Mouse (Mus musculus) yolk sac, embryonic 10.5 days (tissue): ENCODE results near the gene Tbl2.

Experiments used
- DNase-seq: peaks from one replicate; pipeline ENCODE4 v3.0.0-alpha.2; 2017; ENCODE audit warnings: low spot score

Gene Tbl2

DNA sequence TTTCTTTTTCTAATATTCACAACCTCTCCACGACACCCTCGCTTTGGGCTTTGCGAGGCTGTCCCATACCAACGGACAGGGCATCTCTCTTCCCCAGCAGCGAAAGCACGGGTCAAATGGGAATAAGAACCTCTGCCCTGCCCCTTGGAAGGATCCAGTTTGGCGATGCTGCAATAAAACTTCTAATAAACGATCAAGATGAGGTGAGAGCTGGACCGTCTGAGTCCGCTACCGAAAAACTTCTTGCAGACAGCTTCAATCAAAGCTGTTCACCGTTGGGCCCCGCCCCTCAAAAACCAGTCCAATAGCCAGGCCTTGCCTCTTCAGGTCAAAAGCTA lies 773 bp upstream of the Tbl2 start:
- no peak for DNase-seq

DNA sequence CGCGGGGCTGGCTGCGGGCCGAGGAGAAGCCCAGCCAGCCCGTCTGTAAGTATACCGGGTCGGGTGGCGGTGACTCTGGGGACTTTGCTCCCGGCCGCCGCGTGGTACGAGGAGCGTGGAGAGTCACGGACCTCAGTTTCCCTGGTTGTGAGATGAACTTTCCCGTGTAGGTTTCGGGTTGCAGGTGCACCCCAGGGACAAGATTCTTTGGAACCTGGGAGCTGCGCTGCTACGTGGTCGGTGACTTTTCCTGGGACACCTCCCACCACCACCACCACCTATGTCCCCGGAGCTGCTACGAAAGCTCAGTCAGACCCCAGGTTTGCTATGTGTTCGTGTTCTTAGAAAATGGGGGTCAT lies 342 bp downstream of the Tbl2 start:
- DNase-seq: no peak

DNA sequence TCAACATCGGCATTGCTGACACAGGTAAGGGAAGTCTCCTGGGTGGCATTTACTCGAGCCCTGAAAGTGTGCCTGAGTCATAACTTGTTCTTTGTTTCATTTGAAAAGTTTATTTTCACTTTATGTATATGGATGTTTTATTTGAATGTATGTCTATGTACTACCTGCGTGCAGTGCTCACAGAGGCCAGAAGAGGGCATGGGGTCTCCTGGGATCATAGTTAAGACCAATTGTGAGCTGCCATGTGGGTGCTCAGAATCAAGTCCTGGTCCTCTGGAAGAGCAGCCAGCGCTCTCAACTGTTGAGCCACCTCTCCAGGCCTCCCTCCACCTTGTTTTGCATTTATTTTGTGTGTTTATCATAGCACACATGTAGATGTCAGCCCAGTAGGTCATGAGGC lies 7.0 kb downstream of the Tbl2 start:
- DNase-seq: no peak

DNA sequence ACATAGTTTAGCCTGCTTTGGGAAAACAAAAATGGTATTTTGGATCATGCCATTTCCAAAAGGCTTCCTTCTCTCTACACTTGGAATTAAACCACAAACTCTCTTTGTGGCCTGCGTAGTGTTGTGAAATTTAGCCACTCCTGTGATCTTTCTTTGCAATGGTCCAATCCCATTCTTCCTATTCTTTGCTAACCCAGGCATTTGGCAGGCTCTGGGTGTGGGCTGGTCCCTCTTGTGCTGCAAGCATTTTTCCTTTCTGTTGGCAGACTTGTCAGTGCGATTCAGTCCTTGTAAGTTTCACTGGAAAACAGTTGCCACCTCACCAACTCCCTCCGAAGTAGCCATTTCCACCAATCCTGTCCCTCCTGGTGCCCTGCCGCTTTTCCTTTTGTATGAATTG lies 11.8 kb downstream of the Tbl2 start:
- DNase-seq: no peak

DNA sequence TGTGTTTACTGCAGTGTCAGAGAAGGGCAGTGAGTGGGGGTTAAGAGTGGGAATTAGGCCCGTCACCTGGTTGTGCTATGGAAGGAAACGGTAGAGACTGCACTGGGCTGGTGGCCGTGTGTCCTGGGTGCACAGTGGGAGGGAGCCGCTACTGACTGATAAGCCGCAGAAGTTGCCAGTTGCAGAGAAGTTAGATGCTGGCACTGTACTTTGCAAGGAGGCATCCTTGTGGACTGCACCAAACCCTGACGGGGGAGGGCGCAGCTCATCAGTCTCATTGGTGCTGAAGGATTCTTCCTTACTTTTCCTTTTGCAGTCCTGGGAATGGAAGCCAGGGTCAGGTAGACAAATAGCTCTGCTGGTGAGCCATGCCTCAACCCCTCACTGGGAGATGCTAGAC lies 12.2 kb downstream of the Tbl2 start:
- no peak for DNase-seq

DNA sequence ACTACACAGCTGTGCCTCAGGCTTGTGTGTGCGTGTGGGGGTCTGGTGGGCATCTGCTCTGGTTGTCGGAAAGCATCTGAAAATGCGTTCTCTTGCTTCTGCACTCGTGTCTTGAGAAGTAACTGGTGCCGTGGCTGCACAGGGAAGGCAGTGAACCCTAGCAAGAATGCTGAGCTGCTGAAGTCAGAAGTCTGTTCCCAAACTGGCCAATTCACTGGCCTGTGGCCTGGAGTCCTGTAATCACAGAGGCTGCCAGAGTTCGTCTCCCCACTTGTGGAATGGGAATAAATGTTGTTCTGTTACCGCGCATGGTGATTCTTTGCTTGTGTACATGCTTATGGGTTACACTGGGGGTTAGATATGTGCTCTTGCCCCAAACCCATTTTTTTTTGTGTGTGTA lies 12.9 kb downstream of the Tbl2 start:
- no peak for DNase-seq

DNA sequence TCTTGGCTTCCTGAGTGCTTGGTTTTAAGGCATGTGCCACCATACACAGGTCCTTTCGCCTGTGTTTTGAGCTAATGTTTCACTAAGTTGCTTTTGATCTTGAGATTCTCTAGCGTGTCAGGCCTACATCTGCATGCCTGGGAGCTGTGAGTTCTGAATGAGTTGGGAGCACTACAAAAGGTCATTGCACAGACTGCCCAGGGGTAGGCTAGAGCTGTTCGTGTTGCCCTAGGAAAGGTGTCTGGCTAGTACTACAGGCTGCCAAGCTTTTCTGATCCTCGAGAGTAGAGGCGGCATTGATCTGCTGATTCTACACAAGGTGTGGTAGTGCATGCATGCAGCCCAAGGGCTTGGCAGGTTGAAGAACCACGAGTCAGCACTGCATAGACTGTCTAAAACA lies 13.4 kb downstream of the Tbl2 start:
- peak; percentile 34 for DNase-seq

DNA sequence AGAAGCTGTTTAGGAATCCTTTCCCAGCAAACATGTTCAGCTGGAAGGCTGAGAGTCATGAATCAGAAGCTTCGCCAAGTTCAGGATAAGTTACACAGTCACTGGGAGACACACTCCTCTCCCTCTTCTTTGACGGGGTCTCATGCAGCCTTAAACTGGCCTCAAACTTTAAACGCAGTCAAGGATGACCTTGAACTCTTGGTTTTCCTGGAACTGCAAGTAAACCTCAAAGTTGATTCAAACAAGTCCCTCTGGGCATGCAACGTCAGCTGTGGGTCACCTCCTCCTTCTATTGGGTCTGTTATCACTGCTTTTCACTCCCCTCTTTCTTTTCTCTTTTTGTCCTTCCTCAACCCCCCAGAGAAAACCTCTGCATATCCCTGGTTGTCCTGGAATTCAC lies 17.5 kb downstream of the Tbl2 start:
- DNase-seq: no peak

DNA sequence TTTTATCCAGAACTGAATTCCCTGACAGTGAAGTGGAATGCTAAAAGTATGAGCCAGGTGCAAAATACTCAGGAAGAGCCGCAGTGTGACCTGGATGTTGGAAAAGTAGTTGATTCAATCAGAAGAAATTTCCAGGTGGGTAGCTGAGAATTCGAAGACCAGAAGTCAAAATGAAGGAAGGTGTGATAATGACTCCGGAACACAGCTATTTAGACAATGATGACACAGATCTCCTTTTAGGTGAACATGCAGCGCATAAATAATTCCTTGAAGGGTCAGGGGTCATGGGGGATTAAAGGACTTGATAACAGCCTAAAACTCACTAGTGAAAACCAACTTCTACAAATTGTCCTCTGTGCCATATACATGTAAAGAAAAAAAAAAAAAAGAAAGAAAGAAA lies 18.0 kb downstream of the Tbl2 start:
- DNase-seq: no peak

DNA sequence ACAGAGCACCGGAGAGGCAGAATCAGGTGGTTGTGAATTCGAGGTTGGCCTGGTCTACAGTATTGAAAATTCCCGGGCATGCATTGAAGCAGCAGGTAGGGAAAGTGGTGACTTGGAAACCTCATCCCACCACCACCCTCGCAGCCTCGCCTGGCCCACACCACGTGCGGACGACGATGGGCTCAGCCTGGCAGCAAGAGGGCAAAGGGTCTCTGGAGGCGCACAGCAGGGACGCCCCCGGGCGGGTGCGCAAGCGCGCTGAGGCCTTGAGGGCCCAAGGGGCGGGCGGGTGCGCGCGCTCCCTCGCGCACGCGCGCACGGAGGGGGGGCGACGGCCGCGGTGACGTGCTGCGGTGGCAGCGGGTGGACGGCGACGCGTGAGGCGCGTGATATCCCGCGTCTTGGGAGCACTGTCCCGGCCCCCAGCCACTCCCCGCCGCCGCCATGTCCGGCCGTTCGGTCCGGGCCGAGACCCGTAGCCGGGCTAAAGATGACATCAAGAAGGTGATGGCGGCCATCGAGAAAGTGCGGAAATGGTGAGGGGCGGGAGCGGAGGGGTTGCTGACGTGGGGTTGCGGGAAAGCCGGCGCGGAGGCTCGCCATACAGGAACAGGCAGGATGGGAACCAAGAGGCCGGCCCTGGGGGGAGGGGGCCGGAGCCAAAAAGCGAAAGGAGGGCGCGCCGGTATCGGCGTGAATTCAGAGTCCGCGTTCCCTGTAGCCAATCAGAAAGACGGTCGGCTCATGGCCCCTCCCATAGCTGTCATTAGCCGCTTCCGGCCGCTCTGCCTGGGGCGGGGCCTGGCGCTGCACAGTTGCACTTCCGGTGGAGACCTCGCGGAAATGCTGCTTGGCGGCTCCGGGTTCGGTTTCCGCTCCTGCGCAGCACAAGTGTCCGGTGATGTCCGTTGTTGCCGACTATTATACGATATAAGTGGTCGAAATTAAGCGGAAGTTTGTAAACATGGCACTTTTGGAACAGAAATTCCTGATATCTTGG lies 18.9 kb downstream of the Tbl2 start, which contains the start of gene Bcl7b:
Gene Bcl7b (plus strand): TSS at position 221 of the 1,000 bp plus-strand sequence.
- peak; percentile 97 for DNase-seq

DNA sequence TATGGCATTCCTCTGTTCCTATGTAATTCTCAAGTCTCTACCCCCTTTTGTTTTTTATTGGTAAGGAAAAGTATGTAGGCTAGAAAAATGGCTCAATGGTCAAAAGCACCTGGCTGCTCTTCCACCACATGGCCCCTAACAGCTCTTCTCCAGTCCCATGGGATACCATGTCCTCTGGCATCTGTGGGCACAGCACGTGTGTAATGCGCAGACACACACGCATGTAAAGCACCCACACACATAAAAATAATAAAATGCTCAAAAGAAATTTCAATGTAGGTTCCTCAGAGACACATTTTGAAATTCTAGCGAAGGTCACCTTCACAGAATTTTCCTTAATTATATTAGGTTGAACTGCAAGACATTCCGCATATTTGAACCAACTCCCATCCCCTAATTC lies 20.0 kb downstream of the Tbl2 start:
- DNase-seq: no peak

DNA sequence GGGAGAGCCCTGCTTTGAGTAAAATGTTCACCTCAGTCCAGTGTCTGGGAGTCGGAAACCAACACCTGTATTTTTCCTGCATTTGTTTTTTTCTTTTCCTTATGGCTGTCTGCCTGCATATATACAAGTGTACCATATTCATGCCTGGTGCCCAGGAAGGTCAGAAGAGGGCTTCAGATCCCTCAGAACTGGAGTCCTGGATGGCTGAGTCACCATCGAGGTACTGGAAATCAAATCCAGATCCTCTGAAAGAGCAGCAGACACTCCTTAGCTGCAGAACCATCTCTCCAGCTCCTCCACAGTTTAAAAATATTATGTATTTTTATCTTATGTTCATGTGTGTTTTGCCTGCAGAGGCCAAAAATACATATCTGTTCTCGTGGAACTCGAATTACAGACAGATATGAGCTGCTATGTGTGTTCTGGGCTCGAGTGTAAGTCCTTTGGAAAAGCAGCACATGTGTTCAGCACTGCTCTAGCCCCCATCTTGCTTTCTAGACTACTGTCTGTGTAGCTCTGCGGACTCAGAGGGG lies 22.3 kb downstream of the Tbl2 start:
- DNase-seq: no peak

DNA sequence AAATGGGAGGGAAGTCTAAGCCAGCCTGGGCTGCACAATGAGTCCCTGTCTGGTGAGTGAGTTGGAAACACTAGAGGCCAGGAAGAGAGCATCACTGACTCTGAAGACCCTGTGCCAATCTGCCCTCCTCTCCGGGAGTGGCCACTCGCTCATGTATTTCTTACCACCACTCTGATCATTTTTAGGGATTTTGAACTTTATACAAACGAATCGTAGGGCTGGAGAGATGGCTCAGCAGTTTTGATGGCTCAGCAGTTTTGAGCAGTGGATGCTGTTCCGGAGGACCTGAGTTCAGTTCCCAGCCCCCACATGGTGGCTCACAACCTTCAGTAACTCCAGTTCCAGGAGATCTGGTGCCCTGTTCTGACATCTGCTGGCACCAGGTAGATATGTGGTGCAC lies 23.5 kb downstream of the Tbl2 start:
- DNase-seq: no peak

DNA sequence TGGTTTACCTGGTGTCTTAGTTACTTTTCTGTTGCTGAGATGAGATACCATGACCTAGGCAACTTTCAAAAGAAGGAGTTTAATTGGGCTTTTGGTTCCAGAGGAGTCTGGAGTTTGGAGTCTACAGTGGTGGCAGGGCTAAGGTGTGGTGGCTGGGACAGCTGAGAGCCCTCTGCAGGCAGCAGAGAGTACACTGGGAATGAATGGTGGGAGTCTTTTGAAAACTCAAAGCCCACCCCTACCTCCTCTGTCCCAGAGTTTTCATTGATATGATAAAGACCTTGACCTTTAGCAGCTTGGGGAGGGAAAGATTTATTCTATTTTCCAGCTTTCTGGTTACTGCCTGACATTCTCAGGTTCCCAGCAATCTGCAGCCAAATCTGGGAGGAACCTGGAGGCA lies 25.6 kb downstream of the Tbl2 start:
- no peak for DNase-seq

DNA sequence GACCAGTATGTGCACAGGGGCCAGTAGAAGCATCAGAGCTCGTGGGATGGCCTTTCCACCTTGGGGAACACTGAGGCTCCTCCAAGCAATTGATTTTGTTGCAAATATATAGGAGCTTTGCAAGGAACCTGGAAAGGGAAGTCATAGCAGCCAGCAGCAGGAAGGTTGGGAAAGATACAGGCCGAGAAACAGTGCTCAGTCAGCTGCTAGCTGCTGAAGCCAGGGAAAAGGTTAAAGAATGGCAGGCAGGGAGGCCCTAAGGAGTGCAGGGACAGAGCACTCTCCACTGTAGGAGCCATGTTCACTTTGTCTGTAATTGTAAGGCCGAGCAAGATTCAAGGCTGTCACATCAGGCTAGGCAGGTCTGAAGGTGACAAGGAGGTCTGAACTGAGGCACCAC lies 29.1 kb downstream of the Tbl2 start:
- DNase-seq: no peak

DNA sequence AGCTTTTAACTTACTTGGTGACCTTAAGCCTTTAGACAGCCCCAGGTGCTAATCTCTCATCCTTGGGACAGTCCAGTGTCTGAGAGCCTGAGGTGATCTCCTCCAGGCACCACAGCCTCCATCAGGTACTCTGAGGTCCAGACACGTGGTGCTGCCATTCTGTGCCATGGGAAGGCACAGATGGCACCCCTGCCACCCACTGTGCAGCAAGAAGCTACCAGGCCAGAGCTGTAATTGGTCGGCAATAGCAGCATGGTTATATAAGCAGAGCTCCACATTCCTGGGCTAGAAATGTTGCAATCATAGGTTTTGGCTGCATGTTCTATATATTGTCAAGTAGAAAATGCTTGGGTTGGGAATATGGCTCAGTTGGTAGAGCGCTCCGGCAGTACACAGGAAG lies 29.5 kb downstream of the Tbl2 start:
- no peak for DNase-seq

DNA sequence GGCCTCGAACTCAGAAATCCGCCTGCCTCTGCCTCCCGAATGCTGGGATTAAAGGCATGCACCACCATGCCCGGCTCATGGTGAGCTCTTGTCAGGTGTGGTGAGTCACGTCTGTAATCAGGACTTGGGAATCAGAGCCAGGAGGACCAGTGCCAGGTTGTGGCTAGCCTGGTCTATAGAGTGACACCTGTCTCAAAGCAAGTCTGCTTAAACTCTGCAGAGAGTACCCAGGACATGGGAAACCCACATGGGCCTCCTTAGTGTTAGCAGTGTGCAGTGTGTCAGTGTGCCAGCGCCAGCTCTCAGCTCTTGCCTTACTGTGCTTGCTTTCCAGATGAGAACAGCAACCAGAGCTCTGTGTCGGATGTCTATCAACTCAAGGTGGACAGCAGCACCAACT lies 30.2 kb downstream of the Tbl2 start:
- no peak for DNase-seq

DNA sequence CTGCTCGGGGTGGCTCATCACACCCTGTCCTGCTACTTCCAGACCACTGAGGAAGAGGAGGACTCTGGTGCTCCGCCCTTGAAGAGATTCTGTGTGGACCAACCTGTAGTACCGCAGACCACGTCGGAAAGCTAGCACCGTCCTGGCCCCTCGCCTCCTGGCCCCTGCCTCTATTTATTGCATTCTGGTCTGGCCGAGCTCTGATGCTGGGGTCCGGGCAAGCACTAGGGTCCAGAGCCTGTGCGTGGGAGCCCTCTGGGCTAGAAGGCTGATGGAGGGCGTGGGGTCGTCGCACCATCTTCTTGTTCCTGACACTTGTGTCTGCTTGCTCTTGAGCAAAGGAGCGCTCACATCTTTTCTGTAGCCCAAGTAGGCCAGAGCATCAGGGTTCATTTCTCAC lies 31.3 kb downstream of the Tbl2 start:
- DNase-seq: no peak

DNA sequence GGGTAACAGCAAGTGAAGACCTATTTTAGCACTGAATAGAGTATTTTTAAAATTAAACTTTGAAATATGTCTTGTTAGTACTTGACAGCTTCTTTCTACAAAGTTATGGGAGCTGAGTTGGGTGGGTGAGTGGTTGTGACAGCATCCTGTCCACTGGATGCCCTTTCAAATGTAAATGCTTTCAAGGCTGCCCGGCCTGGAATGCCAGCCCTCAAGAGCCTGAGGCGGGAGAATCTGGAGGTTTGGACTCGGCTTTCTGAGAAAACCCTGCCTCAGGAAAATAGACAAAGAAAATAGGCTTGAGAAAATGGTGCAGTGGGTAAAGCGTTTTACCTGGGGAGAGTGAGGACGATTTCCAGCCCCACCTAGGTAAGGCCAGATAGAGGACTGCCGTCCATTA lies 32.3 kb downstream of the Tbl2 start:
- DNase-seq: no peak

DNA sequence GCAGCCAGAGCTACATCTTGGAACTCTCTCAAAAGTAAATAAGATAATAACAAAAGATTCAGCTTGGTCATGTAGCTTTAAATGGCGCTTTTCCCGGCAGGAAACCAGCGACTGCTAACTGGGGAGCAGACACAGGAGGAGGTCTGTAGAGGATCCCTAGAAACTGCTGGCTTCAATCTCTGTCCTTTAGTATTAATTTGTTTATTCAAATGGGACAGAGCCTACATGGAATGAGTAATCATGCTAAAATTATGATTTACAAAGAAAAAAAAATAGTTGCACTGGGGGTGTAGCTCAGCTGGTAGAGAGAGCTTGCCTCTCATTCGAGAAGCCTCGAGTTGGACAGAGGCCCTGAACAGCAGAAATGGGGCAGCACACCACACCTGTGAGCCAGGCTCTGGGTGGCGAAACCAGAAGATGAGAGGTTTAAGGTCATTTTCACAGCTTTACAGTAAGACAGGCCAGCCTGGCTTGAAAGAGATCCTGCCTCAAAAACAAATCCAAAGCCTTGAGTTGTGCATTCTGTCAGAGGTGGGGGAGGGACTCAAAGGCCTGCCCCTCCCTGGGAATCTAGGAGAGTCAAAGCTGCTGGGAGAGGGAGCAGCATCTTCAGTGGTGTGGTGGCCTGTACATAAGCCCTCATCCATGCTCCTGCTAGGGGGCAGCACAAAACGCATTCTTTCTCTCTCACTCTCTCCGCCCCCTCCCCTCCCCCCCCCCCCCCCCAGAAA lies 33.8 kb downstream of the Tbl2 start:
- peak; percentile 78 for DNase-seq

DNA sequence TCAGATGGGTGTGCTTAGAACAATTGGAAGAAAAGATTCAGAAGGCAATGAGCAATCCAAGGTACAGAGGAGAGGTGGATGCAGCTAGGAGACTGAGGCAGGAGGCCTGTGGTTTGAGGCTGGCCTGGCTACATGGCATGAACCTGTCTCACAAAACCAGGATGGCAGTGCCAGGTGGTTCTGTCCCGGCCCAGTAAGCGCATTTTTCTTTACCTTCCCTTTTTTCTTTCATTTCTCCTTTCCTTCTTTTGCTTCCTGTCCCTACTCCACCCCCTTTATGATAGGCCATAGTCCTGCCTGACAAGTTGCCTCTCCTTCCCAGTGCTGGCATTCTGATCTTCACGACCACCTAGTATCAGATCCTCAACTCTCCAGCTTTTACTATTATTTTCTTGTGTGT lies 35.6 kb downstream of the Tbl2 start:
- DNase-seq: no peak

DNA sequence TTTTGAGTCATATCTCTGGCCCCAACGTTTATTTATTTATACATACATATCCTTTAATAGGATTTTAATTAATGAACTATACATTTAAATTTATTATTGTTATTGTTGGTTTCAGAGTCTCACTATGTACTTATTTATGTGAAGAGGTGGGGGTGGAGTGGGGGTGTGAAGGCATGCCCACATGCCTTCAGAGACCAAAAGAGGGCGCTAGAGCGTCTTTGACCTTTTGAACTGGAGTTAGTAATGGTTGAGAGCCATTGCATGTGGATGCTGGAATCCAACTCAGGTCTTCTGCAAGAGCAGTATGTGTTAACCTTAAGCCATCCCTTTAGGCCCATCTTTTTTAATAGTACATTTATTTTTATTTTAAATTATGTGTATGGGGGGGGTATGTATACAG lies 36.1 kb downstream of the Tbl2 start:
- DNase-seq: no peak

DNA sequence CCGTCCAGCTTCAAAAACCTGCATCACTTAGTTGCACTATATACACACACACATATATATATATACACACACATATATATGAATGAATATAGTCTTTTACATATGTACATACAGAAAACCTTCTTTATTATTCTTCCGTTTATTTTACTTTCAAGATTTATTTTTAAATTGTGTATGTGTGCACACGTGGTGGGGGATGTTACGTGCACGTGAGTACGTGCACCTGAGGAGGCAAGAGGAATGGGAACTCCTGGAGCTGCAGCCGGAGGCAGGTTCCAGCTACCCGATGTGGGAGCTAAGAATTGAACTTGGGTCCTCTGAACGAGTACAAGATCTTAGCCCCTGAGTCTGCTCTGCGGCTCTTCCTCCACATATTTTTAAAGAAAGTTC lies 36.8 kb downstream of the Tbl2 start:
- DNase-seq: no peak
